In the genomic region with DNA sequence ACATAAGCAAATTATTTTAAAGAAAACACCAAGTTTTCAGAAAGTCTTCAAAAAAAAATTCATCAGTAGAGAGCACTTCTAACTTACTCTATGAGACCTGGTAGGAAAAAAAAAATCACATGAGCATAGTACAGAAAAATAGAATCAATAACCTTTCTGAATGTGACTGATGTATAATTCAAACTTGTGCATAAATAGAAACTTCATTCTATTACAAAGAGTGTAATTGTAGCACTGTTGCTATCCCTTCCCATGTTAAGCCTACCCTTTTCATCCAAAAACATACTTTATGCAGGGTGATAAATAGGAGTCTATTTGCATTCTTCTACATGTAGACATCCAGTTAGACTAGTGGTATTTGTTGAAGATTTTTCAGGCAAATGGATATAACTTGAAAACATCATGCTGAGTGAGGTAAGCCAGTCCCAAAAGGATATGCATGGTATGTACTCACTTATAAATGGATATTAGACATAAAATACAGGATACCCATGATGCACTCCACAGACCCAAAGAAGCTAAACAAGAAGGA, we compare ENCODE assay signal across 26 mouse cellular contexts. TPM values are rescaled to one million over a fixed set of nuclear protein-coding genes. Genes with fewer than 3 reads are reported as not detected.
DNase-seq lines count a peak whose midpoint lies in the region; ATAC-seq and TF ChIP-seq lines count a peak whose summit lies in the region.
"Had no signal": no experiment of that assay in that cellular context is flagged by ENCODE, and none has a peak within 500 bp of the region (broad histone marks: within the 10 kb centered on the region; RNA-seq: fewer than 3 reads in every experiment).

No protein-coding gene starts in this region.

- DNase-seq in MEL (ENCODE audit: low read depth, low spot score): no peak
- DNase-seq in induced T-regulatory cell, adult 2 months (ENCODE audit: low read depth): peak; percentile 39
- no peak for DNase-seq in gastrocnemius, adult 2 months
- no peak for DNase-seq in midbrain, postnatal 0 days (ENCODE audit: low spot score)
- DNase-seq: adrenal gland, adult 2 months; adrenal gland, postnatal 10 days; adrenal gland, postnatal 25 days; cerebellum, adult 11 months; cerebellum, adult 18-20 months; cerebellum, adult 8-10 months; cerebellum, adult 9-11 months; cerebellum, postnatal 14 days; cerebellum, postnatal 36 days; embryo, embryonic 11 days had no signal

- H3K4me2 ChIP-seq in midbrain, postnatal 0 days (ENCODE audit: low read depth, low read length, poor library complexity, severe bottlenecking): no peak overlapping the region
- H3K4me2 ChIP-seq: embryonic facial prominence, embryonic 13.5 days; embryonic facial prominence, embryonic 15.5 days; forebrain, embryonic 12.5 days had no signal

- intact Hi-C loops in gastrocnemius, adult 2 months (cut with DNase I): no loop called here

- no peaks in the 10 kb centered on the region for H3K79me2 ChIP-seq in MEL (ENCODE audit: control insufficient read depth, insufficient read depth, low read length, poor library complexity)

- no peak for TF ChIP-seq CTCF in MEL (IDR thresholded peaks at IDR 0.05 in 2 of 3, conservative IDR thresholded peaks at IDR 0.05 in 1 of 3; ENCODE audit: control insufficient read depth in 1 of 3, insufficient read depth in 1 of 3, low read depth in 2 of 3, low read length in 3 of 3, poor library complexity in 1 of 3, severe bottlenecking in 1 of 3)
- TF ChIP-seq CTCF in gastrocnemius, adult 2 months (IDR thresholded peaks at IDR 0.05): no peak
- no peak for TF ChIP-seq CTCF in midbrain, postnatal 0 days (IDR thresholded peaks at IDR 0.05)

- peaks cover 17 to 21% of the 10 kb centered on the region in 2 experiments for H3K4me1 ChIP-seq in MEL (ENCODE audit: control insufficient read depth in 1 of 2, insufficient read depth in 2 of 2, low read length in 2 of 2)
- H3K4me1 ChIP-seq in midbrain, postnatal 0 days (ENCODE audit: insufficient read depth, low read length): no peaks in the 10 kb centered on the region
- H3K4me1 ChIP-seq: embryonic facial prominence, embryonic 13.5 days; embryonic facial prominence, embryonic 15.5 days; forebrain, embryonic 12.5 days had no signal

- H3K4me3 ChIP-seq in MEL (ENCODE audit: control insufficient read depth in 1 of 2, insufficient read depth in 1 of 2, low read depth in 2 of 2, low read length in 2 of 2): no peak overlapping the region
- H3K4me3 ChIP-seq in gastrocnemius, adult 2 months: no peak overlapping the region
- no peak overlapping the region for H3K4me3 ChIP-seq in midbrain, postnatal 0 days (ENCODE audit: low read depth, low read length)
- H3K4me3 ChIP-seq: embryonic facial prominence, embryonic 13.5 days; embryonic facial prominence, embryonic 15.5 days; erythroblast, embryonic 14.5 days; forebrain, embryonic 10.5 days; forebrain, embryonic 12.5 days had no signal

- H3K36me3 ChIP-seq in MEL (ENCODE audit: control insufficient read depth in 1 of 2, insufficient read depth in 2 of 2, low read length in 2 of 2): peaks cover 0 to 28% of the 10 kb centered on the region in 2 experiments; a peak in 2 of 4 replicates
- no peaks in the 10 kb centered on the region for H3K36me3 ChIP-seq in midbrain, postnatal 0 days (ENCODE audit: insufficient read depth, low read length)
- H3K36me3 ChIP-seq: embryonic facial prominence, embryonic 13.5 days; embryonic facial prominence, embryonic 15.5 days; forebrain, embryonic 10.5 days; forebrain, embryonic 12.5 days; G1E had no signal

- no peak for ATAC-seq in cerebellum, adult (ENCODE audit: insufficient number of reproducible peaks, low FRiP score, low TSS enrichment)
- no peak for ATAC-seq in midbrain, postnatal 0 days (ENCODE audit: low FRiP score)
- ATAC-seq: forebrain, embryonic 14.5 days; forebrain, embryonic 16.5 days had no signal

- H3K9me3 ChIP-seq in MEL (replicated peaks; ENCODE audit: insufficient read depth, low read length): no peaks in the 10 kb centered on the region
- no peaks in the 10 kb centered on the region for H3K9me3 ChIP-seq in midbrain, postnatal 0 days (ENCODE audit: low read length)
- H3K9me3 ChIP-seq: embryonic facial prominence, embryonic 13.5 days; embryonic facial prominence, embryonic 15.5 days; forebrain, embryonic 10.5 days; forebrain, embryonic 12.5 days; G1E had no signal

- no peak for TF ChIP-seq RAD21 in MEL (IDR thresholded peaks at IDR 0.05; ENCODE audit: low read depth, low read length)

- H3K27me3 ChIP-seq in MEL (ENCODE audit: control insufficient read depth in 1 of 2, insufficient read depth in 2 of 2, low read length in 2 of 2): no peaks in the 10 kb centered on the region
- H3K27me3 ChIP-seq in midbrain, postnatal 0 days (ENCODE audit: insufficient read depth, low read length): no peaks in the 10 kb centered on the region
- H3K27me3 ChIP-seq: embryonic facial prominence, embryonic 13.5 days; embryonic facial prominence, embryonic 15.5 days; forebrain, embryonic 12.5 days had no signal

- no peak overlapping the region for H3K27ac ChIP-seq in MEL (ENCODE audit: control insufficient read depth, low read depth, low read length)
- no peak overlapping the region for H3K27ac ChIP-seq in gastrocnemius, adult 2 months
- no peak overlapping the region for H3K27ac ChIP-seq in midbrain, postnatal 0 days (ENCODE audit: low read depth, low read length)
- H3K27ac ChIP-seq: embryonic facial prominence, embryonic 13.5 days; embryonic facial prominence, embryonic 15.5 days; forebrain, embryonic 10.5 days; forebrain, embryonic 12.5 days had no signal

- TF ChIP-seq POLR2A in MEL (IDR thresholded peaks at IDR 0.05; ENCODE audit: control insufficient read depth in 1 of 2, insufficient read depth in 1 of 2, low read depth in 1 of 2, low read length in 2 of 2, poor library complexity in 1 of 2): no peak

- no peak overlapping the region for H3K9ac ChIP-seq in MEL (ENCODE audit: control insufficient read depth, low read depth, low read length, poor library complexity, severe bottlenecking)
- H3K9ac ChIP-seq in midbrain, postnatal 0 days (replicated peaks; ENCODE audit: low read length, poor library complexity, severe bottlenecking): no peak overlapping the region
- H3K9ac ChIP-seq: embryonic facial prominence, embryonic 13.5 days; embryonic facial prominence, embryonic 15.5 days; forebrain, embryonic 12.5 days had no signal

- TF ChIP-seq EP300 in MEL (IDR thresholded peaks at IDR 0.05; ENCODE audit: low read depth in 1 of 2, low read length in 2 of 2): no peak

TF ChIP-seq in MEL, 35 proteins besides CTCF, POLR2A, EP300 and RAD21:
- TF ChIP-seq NELFE (IDR thresholded peaks at IDR 0.05; ENCODE audit: low read depth, low read length) (0 out of 2 replicates have a peak, but pooled peaks have one; percentile 16), TBP (IDR thresholded peaks at IDR 0.05; ENCODE audit: low read depth, low read length) (peak; percentile 77), ZMIZ1 (IDR thresholded peaks at IDR 0.05; ENCODE audit: low read depth, low read length) (peak; percentile 67; the same call in 1 of the 2 replicates), CHD2 (IDR thresholded peaks at IDR 0.05; ENCODE audit: low read length) (no peak), ZNF384 (IDR thresholded peaks at IDR 0.05; ENCODE audit: low read depth, low read length) (no peak), POLR2AphosphoS2 (IDR thresholded peaks at IDR 0.05; ENCODE audit: low read length) (no peak), BHLHE40 (IDR thresholded peaks at IDR 0.05; ENCODE audit: borderline replicate concordance, low read depth, low read length) (no peak), KAT2A (conservative IDR thresholded peaks at IDR 0.05; ENCODE audit: low read depth, low read length) (no peak)

RNA-seq across cellular contexts. Expression of a gene that starts 35.1 kb away (rescaled TPM):
- total RNA-seq in MEL (2012; rRNA removed): 6.2 and 10.8 TPM in 2 replicates
- 1 to 10 TPM in 1 of 2 experiments, not detected in 1; 4.1 TPM for polyA plus RNA-seq in MEL (2012; ENCODE audit: insufficient read depth in 1 of 2, insufficient read length in 2 of 2, low read depth in 1 of 2, low replicate concordance in 2 of 2, missing spikeins in 1 of 2)
- total RNA-seq in gastrocnemius, adult 2 months (2021): under 1 TPM; 0.47 to 0.51 TPM
- total RNA-seq in midbrain, postnatal 0 days (2014; rRNA removed): 0.05 TPM in 1 of 2 replicates, not detected in the other
- 0.04 and 0.09 TPM in 2 replicates for polyA plus RNA-seq in midbrain, postnatal 0 days (2015; fragmentation: Nextera tagmentation; extraction: Ambion mirVana)
- polyA plus RNA-seq: C2C12; erythroblast, embryonic 14.5 days; G1E had no signal

RNA-seq across cellular contexts. Expression of a gene that starts 44.9 kb away (rescaled TPM):
- not detected in 2 replicates for total RNA-seq in MEL (2012; rRNA removed)
- not detected for polyA plus RNA-seq in MEL (2012; ENCODE audit: insufficient read depth in 1 of 2, insufficient read length in 2 of 2, low read depth in 1 of 2, low replicate concordance in 2 of 2, missing spikeins in 1 of 2)
- not detected for total RNA-seq in gastrocnemius, adult 2 months (2021)
- total RNA-seq in midbrain, postnatal 0 days (2014; rRNA removed): not detected in 2 replicates
- not detected in 2 replicates for polyA plus RNA-seq in midbrain, postnatal 0 days (2015; fragmentation: Nextera tagmentation; extraction: Ambion mirVana)
- total RNA-seq: adrenal gland, adult 2 months; adrenal gland, postnatal 25 days; common myeloid progenitor, adult 5-6 weeks had no signal
- polyA plus RNA-seq: adrenal gland, adult 2 months; C2C12; embryonic facial prominence, embryonic 11.5 days; erythroblast, embryonic 14.5 days; forebrain, embryonic 10.5 days; forebrain, embryonic 12.5 days; forebrain, embryonic 14.5 days; forebrain, embryonic 16.5 days; G1E had no signal

RNA-seq across cellular contexts. Expression of a gene that starts 54.7 kb away (rescaled TPM):
- 0.04 TPM in 1 of 2 replicates, not detected in the other for total RNA-seq in MEL (2012; rRNA removed)
- polyA plus RNA-seq in MEL (2012; ENCODE audit: insufficient read depth in 1 of 2, insufficient read length in 2 of 2, low read depth in 1 of 2, low replicate concordance in 2 of 2, missing spikeins in 1 of 2): under 1 TPM in 1 of 2 experiments, not detected in 1; 0.68 TPM
- total RNA-seq in gastrocnemius, adult 2 months (2021): under 1 TPM; 0.11 to 0.77 TPM
- 0.19 and 0.38 TPM in 2 replicates for total RNA-seq in midbrain, postnatal 0 days (2014; rRNA removed)
- 0.48 and 1.2 TPM in 2 replicates for polyA plus RNA-seq in midbrain, postnatal 0 days (2015; fragmentation: Nextera tagmentation; extraction: Ambion mirVana)
- polyA plus RNA-seq: C2C12; erythroblast, embryonic 14.5 days; G1E had no signal
